Mouse (Mus musculus): Measurements from ENCODE around the gene Ech1.

Ech1 gene

GRCm38 (mm10) chr7:28803756-28804155 is 21.3 kb upstream of the Ech1 start:
- no peak for DNase-seq (ENCODE audit: low spot score)

GRCm38 (mm10) chr7:28806869-28807268 is 18.1 kb upstream of the Ech1 start:
- DNase-seq (ENCODE audit: low spot score), result no peak

GRCm38 (mm10) chr7:28807641-28808220 is 17.3 kb upstream of the Ech1 start:
- no peak for DNase-seq (ENCODE audit: low spot score)

- no peak for DNase-seq (ENCODE audit: low spot score)
Observed at GRCm38 (mm10) chr7:28808221-28808941, 16.6 kb upstream of the Ech1 start, which contains the start of gene Hnrnpl. Gene Hnrnpl (plus strand): TSS chr7:28808541.

GRCm38 (mm10) chr7:28808957-28809393 is 16.0 kb upstream of the Ech1 start:
- peak; percentile 84 for DNase-seq (ENCODE audit: low spot score)

GRCm38 (mm10) chr7:28809401-28810089 is 15.5 kb upstream of the Ech1 start:
- DNase-seq (ENCODE audit: low spot score), result peak; percentile 69

GRCm38 (mm10) chr7:28810107-28811066 is 14.6 kb upstream of the Ech1 start:
- DNase-seq (ENCODE audit: low spot score), result peak; percentile 99

GRCm38 (mm10) chr7:28811228-28811627 is 13.8 kb upstream of the Ech1 start:
- peak; percentile 90 for DNase-seq (ENCODE audit: low spot score)

GRCm38 (mm10) chr7:28811640-28812275 is 13.3 kb upstream of the Ech1 start:
- DNase-seq (ENCODE audit: low spot score), result no peak

GRCm38 (mm10) chr7:28812436-28812835 is 12.6 kb upstream of the Ech1 start:
- DNase-seq (ENCODE audit: low spot score), result no peak

GRCm38 (mm10) chr7:28812949-28813348 is 12.1 kb upstream of the Ech1 start:
- no peak for DNase-seq (ENCODE audit: low spot score)

GRCm38 (mm10) chr7:28814306-28815034 is 10.5 kb upstream of the Ech1 start:
- no peak for DNase-seq (ENCODE audit: low spot score)

GRCm38 (mm10) chr7:28815230-28815629 is 9.8 kb upstream of the Ech1 start:
- DNase-seq (ENCODE audit: low spot score), result no peak

GRCm38 (mm10) chr7:28816201-28816600 is 8.8 kb upstream of the Ech1 start:
- DNase-seq (ENCODE audit: low spot score), result no peak

- DNase-seq (ENCODE audit: low spot score), result no peak
Observed at GRCm38 (mm10) chr7:28816920-28817319, 8.1 kb upstream of the Ech1 start.

- DNase-seq (ENCODE audit: low spot score), result no peak
Observed at GRCm38 (mm10) chr7:28817524-28817923, 7.5 kb upstream of the Ech1 start.

- no peak for DNase-seq (ENCODE audit: low spot score)
Observed at GRCm38 (mm10) chr7:28817957-28818356, 7.1 kb upstream of the Ech1 start.

GRCm38 (mm10) chr7:28818436-28818835 is 6.6 kb upstream of the Ech1 start:
- DNase-seq (ENCODE audit: low spot score), result no peak

GRCm38 (mm10) chr7:28818861-28819452 is 6.1 kb upstream of the Ech1 start:
- no peak for DNase-seq (ENCODE audit: low spot score)

- DNase-seq (ENCODE audit: low spot score), result no peak
Observed at GRCm38 (mm10) chr7:28819571-28819970, 5.4 kb upstream of the Ech1 start.
